Mouse (Mus musculus) erythroid progenitor cell, adult 5-6 weeks (primary cell): ENCODE results near the gene Mast4. TPM values are rescaled to one million over a fixed set of nuclear protein-coding genes. Genes with fewer than 3 reads are reported as not detected.

Experiments used
- ATAC-seq: replicated peaks from 2 replicates; pipeline ENCODE4 v1.8.0; 2016; ENCODE audit warnings: moderate number of reproducible peaks, mild to moderate bottlenecking, moderate TSS enrichment, inconsistent platforms; ENCODE audit not compliant: poor library complexity, low FRiP score, severe bottlenecking
- total RNA-seq, 2 experiments: library from RNA; stranded (forward) in 1 of 2; stranded (reverse) in 1 of 2; fragments of 150-400 nt in 1 of 2; fragments of 186-747, 209-891 nt in 1 of 2; gene quantifications; 2 replicates each; pipeline versions ENCODE4 v1.2.3 to v1.2.4; 2015 to 2017; ENCODE audit warnings: low replicate concordance in 2 of 2

Gene Mast4
- total RNA-seq, 2 experiments from 2014 or later, result 2.5 to 5.5 TPM

- no peak for ATAC-seq
These were observed 130.9 kb downstream of the Mast4 start for GRCm38 (mm10) chr13:103203376-103203895.

- ATAC-seq, result no peak
These were observed 133.1 kb downstream of the Mast4 start for GRCm38 (mm10) chr13:103201016-103201760.

DNA sequence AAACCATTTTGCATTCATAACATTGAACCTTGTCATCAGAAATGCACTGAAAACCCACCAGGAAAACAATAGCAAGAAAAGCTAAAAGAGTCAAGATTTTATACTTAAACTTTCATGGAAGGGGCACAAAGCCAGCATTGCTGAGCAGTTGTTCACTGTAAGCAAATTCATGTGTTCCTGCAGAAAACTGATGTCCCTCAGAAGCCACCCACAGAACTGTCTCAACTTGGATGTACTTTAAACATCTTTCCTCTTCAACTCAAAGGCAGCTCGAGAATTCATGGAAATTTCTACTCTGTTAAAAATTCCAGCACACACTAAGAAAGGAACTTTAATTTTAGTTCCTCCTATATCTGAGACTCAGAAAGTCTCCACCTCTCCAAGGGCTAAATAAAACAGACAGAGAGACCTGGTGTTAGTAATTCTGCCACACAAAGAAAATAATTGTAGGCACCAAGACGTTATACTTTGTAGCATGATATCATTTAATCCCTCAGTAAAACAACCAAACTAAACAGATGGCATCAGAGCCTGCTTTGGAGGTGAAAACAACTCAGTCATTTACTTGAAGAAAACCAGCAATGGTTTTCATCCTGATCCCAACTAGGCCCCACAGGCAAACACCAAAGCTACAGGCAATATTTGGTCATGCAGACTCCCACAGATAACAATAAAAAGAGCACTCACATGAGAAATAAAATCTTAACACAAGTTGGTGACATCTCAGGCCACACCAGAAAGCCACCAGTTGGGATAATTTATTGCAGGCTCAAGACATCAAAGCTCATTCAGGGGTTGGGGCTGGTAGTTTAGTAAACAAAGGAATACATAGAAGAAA is 134.3 kb downstream of the Mast4 start:
- no peak for ATAC-seq

GRCm38 (mm10) chr13:103198210-103198940 is 135.9 kb downstream of the Mast4 start:
- ATAC-seq, result no peak

- no peak for ATAC-seq
These were observed 138.0 kb downstream of the Mast4 start for GRCm38 (mm10) chr13:103196307-103196706.

GRCm38 (mm10) chr13:103195847-103196246 is 138.4 kb downstream of the Mast4 start:
- no peak for ATAC-seq

DNA sequence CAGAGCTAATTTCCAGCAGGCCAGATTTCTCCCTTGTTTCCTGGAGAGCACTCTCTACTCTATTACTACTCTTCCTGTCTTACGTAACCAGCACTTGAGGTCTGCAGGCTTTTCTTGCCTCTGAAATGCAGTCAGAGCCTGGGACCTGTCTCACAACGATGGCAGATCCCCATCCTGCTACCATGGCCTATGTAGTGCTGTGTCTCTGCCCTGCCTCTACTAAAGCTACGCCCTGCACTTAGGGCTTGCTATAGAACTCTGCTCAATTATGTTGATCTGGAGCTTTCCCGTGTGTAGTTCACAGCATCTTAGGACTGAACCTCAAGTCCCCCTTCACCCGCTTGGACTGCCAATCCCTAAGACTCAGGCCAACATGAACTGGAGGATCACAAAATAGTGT is 150.7 kb downstream of the Mast4 start:
- ATAC-seq, result no peak

GRCm38 (mm10) chr13:103181836-103182235 is 152.5 kb downstream of the Mast4 start:
- ATAC-seq, result no peak

DNA sequence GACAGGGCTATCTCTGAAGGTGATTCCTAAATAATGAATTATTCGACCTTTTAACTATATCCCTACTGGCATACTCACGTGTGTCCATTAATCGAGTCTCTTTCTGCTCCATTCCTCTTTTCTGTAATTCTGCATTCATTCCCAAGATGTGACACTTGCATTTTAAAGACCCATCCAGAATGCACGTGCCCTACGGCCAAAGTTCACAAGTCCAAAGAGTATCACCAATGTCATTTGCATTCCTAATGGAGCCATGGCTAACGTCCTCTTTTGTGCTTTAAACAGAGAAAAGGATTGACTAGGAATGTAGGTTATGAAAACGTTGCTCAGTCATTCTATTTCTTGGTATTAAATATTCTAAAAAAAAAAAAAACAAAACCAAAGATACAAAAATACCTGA is 157.4 kb downstream of the Mast4 start:
- ATAC-seq, result no peak

DNA sequence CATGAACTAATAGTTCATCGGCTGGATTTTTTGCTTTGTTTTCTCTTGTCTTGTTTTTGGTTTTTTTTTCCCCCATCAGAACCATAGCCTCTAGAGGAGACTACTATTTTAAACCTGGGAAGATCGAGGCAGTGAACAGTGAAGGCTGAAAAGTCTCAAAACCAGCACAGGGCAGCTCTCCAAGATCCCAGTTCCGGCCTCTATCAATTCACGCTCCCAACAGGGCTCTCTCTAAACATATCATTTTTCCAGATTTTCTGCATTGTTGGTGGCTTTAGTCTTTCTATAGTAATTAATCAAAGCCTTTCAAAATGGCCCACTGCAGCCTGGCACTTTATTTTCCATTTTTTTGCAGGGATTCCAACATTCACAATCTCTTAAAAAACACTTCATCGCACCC is 159.9 kb downstream of the Mast4 start:
- no peak for ATAC-seq

DNA sequence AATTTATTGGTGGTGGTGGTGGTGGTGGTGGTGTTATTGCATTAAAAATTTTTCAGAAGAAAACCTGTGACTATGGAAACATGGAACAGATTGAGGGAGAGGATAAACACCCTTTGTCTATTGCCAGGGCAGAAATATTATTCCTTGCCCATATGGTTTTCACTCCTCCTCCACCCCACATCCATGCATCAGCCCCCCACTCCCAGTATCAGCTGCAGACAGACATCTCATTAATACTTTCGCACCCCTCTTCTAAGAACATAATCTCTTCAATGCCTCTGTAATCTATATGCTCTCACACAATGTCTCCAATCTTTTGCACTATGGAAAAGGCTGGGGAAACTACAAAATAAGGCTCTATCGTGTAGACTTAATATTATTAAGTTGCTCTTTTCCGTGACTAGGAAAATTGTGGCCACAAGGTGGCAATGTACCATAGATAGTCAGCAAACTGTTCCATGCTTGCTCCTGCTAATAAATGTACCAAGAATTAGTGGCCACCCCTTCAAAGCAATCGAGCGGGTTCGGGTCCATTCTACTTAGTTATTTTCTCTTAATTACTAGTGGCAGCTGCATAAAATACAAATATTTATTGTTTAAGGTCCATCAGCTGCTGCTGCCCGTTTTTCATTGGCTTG is 160.6 kb downstream of the Mast4 start:
- ATAC-seq, result no peak

GRCm38 (mm10) chr13:103151944-103152343 is 182.4 kb downstream of the Mast4 start:
- no peak for ATAC-seq

DNA sequence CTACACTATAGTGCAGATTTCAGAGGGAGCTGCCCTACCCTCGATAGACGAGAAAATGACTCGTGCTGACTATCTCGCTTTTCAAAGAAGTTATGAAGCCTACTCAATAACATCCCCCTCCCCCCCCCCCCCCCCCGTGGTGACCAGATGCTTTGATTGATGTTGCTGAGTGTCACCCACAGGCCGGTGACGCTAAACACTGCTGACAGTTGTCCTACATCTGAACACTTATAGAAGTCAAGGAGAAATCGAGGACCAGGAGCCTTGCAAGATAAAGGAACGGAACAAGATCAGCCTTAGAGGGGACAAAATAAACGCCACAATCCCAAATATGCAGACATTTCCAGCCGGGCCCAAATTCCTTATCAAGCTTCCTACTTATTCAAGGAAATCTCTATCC is 183.1 kb downstream of the Mast4 start:
- ATAC-seq, result no peak

DNA sequence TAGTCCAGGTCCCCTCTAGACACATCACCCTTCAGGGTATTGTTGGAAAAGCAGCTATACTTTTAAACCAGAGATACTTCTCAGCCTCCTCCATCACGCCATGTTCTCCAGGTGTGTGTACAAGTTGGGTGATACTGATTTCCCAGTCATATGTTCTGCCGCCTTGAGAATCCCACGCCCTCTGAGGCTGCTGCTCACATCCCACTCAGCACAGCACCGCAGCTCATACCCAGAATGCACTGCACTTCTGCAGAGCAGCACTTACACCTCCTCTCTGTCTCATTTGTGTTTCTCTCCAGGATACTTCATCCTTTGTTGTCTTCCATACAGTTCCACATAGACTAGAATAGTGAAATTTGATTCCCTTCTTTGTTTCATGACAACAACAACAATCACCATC is 183.6 kb downstream of the Mast4 start:
- no peak for ATAC-seq

- ATAC-seq, result no peak
These were observed 184.9 kb downstream of the Mast4 start for GRCm38 (mm10) chr13:103149415-103149814.

DNA sequence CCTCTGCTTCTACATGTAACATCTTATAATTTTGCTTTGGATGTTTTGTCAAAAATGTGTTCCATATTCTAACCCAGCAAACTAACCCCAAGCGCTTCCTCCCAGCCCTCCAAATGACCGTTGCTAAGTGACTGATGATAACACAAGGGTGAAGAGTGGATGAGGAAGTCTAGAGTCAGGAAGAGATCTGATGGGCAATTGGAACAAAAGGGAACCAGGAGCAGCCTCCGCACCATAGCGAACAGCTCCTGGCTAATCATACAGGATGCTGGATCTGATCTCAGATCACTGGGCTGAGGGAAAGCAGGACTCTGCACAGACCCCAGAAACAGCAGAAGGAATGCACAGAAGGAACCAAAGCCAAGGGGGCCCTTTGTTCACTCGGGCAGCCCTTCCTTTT is 190.0 kb downstream of the Mast4 start:
- no peak for ATAC-seq

DNA sequence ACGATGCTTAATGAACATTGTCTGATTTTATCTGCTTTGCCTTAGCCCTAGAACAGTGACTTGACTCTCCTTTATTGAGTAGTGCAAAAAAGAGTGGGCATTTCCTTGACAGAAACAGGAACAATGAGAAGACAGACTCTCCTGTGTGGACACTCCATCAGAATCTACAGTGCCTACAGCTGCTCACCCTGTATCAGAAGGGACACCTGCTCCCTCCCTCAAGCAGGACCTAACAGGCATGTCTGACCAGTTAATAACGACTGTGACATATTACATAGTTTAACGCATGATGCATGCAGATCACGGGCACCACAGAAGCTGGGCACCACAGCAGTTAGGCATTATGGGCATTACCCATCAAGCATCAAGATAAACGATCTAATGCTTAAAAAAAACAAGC is 193.0 kb downstream of the Mast4 start:
- ATAC-seq, result no peak

DNA sequence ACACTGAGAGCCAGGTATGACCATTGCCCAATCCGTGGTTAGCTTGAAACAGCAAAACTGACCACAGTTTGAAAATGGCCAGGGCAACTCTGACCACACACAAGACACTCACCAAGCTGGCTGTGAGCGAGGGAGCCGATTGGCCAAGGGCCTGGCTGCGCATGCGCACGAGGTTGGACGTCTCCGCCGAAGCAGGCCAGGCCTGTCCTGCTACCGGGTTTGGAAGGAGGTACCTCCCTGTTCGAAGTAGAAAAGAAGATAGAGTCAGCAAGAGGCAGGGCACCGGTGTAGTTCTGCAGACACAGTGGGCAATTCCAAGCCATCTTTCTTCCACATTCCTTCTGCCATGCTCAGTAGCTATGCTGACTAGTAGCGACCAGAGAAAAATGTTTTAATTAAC is 194.2 kb downstream of the Mast4 start:
- ATAC-seq, result no peak

DNA sequence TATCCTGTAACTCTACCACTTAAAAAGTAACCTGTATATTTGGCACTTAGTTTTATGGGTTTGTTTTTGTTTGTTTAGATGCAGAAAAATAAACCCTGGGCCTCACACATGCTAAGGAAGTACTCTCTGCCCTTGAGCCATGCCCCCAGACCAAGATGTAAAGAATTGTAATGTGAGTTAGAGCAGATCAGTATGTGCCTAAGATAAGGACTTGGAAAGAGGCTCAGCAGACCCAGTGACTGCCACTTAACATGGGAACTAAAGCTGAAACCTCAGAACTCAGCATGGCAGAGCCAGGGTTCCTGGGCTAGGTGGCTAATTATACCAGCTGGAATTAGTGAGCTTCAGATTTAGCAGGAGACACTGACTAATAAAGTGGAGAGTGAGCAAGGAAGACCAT is 196.0 kb downstream of the Mast4 start:
- ATAC-seq, result no peak
